Mouse (Mus musculus): ENCODE measurements around the gene Olfr1357.

DNA sequence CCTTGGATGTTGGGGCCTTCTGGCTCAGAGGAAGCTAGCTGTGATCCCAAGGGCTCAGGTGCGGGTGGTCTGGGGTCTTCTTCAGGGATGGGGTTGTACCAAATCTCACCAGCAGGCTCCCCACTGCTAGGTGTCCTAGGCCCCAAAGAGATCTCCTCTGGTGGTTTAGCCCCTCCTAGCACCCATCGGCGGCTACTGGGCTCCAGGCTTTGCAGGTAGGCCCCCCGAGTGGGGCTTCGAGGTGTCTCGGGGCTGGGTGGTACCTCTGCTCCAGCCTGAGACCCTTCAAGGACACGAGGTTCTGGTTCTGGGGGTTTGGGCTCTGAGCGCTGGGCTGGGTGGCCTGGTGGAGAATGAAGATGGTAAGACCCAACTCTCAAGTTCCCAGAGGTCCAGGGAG, 28.0 kb downstream of the Olfr1357 start:
- no peak for TF ChIP-seq CTCF (IDR thresholded peaks at IDR 0.05; ENCODE audit: low read depth, low read length)
- no peak for TF ChIP-seq POLR2A (IDR thresholded peaks at IDR 0.05; ENCODE audit: extremely low read depth, insufficient read depth, low read length)
